Mouse (Mus musculus) kidney, postnatal 14 days (tissue): Measurements from ENCODE around the gene Bik.

ENCODE experiments used
- DNase-seq: peaks from one replicate; pipeline ENCODE4 v3.0.0; 2022; ENCODE audit warnings: mixed read lengths

Gene Bik

GRCm38 (mm10) chr15:83591758-83592157, 65.1 kb downstream of the Bik start:
- no peak for DNase-seq

- DNase-seq, result no peak
Observed at GRCm38 (mm10) chr15:83592260-83593188, 65.9 kb downstream of the Bik start.

- DNase-seq, result no peak
Observed at GRCm38 (mm10) chr15:83593189-83593585, 66.5 kb downstream of the Bik start.

GRCm38 (mm10) chr15:83593702-83594512, 67.2 kb downstream of the Bik start:
- no peak for DNase-seq
